In genomic region chr5:129260689-129261088, GRCm38 (mm10) we compare ENCODE assay signal across 15 mouse cellular contexts.
DNase-seq lines count a peak whose midpoint lies in the region; ATAC-seq lines count a peak whose summit lies in the region.
"Had no signal": no experiment of that assay in that cellular context is flagged by ENCODE, and none has a peak within 500 bp of the region (broad histone marks: within the 10 kb centered on the region; RNA-seq: fewer than 3 reads in every experiment).

No protein-coding gene starts in this region.

- no peak overlapping the region for H3K9ac ChIP-seq in liver, embryonic 16.5 days (ENCODE audit: low read depth, low read length)
- no peak overlapping the region for H3K9ac ChIP-seq in liver, embryonic 12.5 days
- H3K9ac ChIP-seq: embryonic facial prominence, embryonic 15.5 days; heart, embryonic 15.5 days; limb, embryonic 13.5 days had no signal

- intact Hi-C loops in heart, postnatal 25 days (cut with DNase I): no loop called here

- no peaks in the 10 kb centered on the region for H3K36me3 ChIP-seq in liver, embryonic 16.5 days (ENCODE audit: control insufficient read depth, insufficient read depth)
- no peaks in the 10 kb centered on the region for H3K36me3 ChIP-seq in liver, embryonic 12.5 days
- H3K36me3 ChIP-seq in limb, embryonic 10.5 days: no peaks in the 10 kb centered on the region
- H3K36me3 ChIP-seq: embryonic facial prominence, embryonic 15.5 days; heart, embryonic 15.5 days; limb, embryonic 13.5 days had no signal

- H3K4me1 ChIP-seq in liver, embryonic 16.5 days (ENCODE audit: control insufficient read depth, low read depth, low read length): no peaks in the 10 kb centered on the region
- peaks cover 18% of the 10 kb centered on the region; the same call in 1 of the 2 replicates for H3K4me1 ChIP-seq in liver, embryonic 12.5 days
- H3K4me1 ChIP-seq in limb, embryonic 10.5 days: peaks cover 51% of the 10 kb centered on the region
- H3K4me1 ChIP-seq: embryonic facial prominence, embryonic 15.5 days had no signal

- 25% methylated on average over 9 of the region's 9 CpGs for WGBS in liver, embryonic 16.5 days (ENCODE audit: insufficient replicate concordance)
- 32% methylated on average over 9 of the region's 9 CpGs for WGBS in liver, embryonic 12.5 days (ENCODE audit: insufficient replicate concordance)
- 37% methylated on average over 9 of the region's 9 CpGs for WGBS in limb, embryonic 10.5 days

- H3K27me3 ChIP-seq in liver, embryonic 16.5 days (ENCODE audit: control insufficient read depth, insufficient read depth, low read depth, low read length): no peaks in the 10 kb centered on the region
- no peaks in the 10 kb centered on the region for H3K27me3 ChIP-seq in liver, embryonic 12.5 days (replicated peaks)
- H3K27me3 ChIP-seq in limb, embryonic 10.5 days (ENCODE audit: low read depth, poor library complexity, severe bottlenecking): no peaks in the 10 kb centered on the region
- H3K27me3 ChIP-seq: CH12.LX; embryonic facial prominence, embryonic 15.5 days had no signal

- no peak overlapping the region for H3K4me2 ChIP-seq in liver, embryonic 16.5 days (ENCODE audit: low read depth, low read length)
- H3K4me2 ChIP-seq in liver, embryonic 12.5 days: no peak overlapping the region
- H3K4me2 ChIP-seq: embryonic facial prominence, embryonic 15.5 days; heart, embryonic 15.5 days; limb, embryonic 13.5 days had no signal

- H3K9me3 ChIP-seq in liver, embryonic 16.5 days (replicated peaks; ENCODE audit: control insufficient read depth, low read length): no peaks in the 10 kb centered on the region
- no peaks in the 10 kb centered on the region for H3K9me3 ChIP-seq in liver, embryonic 12.5 days (replicated peaks)
- no peaks in the 10 kb centered on the region for H3K9me3 ChIP-seq in limb, embryonic 10.5 days (replicated peaks)
- H3K9me3 ChIP-seq: embryonic facial prominence, embryonic 15.5 days; heart, embryonic 15.5 days; limb, embryonic 13.5 days had no signal

- no peak overlapping the region for H3K4me3 ChIP-seq in liver, embryonic 16.5 days (ENCODE audit: low read depth, low read length)
- H3K4me3 ChIP-seq in liver, embryonic 12.5 days: no peak overlapping the region
- H3K4me3 ChIP-seq in limb, embryonic 10.5 days: no peak overlapping the region
- H3K4me3 ChIP-seq: embryonic facial prominence, embryonic 15.5 days; heart, embryonic 15.5 days; limb, embryonic 13.5 days; megakaryocyte, embryonic 14.5 days had no signal

- 0 out of 2 replicates have a peak, but pooled peaks have one; percentile 9 for ATAC-seq in liver, embryonic 16.5 days (ENCODE audit: low read depth)
- ATAC-seq in liver, embryonic 12.5 days: no peak
- ATAC-seq: Patski had no signal

- H3K27ac ChIP-seq in liver, embryonic 16.5 days (ENCODE audit: low read length): no peak overlapping the region
- no peak overlapping the region for H3K27ac ChIP-seq in liver, embryonic 12.5 days
- peak overlapping the region; percentile 42; the same call in 1 of the 2 replicates for H3K27ac ChIP-seq in limb, embryonic 10.5 days
- H3K27ac ChIP-seq: embryonic facial prominence, embryonic 15.5 days; heart, embryonic 15.5 days; limb, embryonic 13.5 days had no signal

- DNase-seq in heart, postnatal 25 days (ENCODE audit: low spot score): peak; percentile 24
- no peak for DNase-seq in limb, embryonic 10.5 days (ENCODE audit: low spot score)
- DNase-seq in yolk sac, embryonic 10.5 days (ENCODE audit: low spot score): peak; percentile 9
- no peak for DNase-seq in cerebellum, adult 11 months
- no peak for DNase-seq in frontal cortex, postnatal 36 days (ENCODE audit: low spot score in 2 of 2)
- DNase-seq: cerebellum, postnatal 10 days; right cerebral cortex, postnatal 4 days had no signal

Comparison
In these comparisons a context has a peak if more than half of its experiments do, and no peak if none do; other contexts are left out.
1. DNase-seq: peak in heart, postnatal 25 days (single experiment) and yolk sac, embryonic 10.5 days (single experiment); none in limb, embryonic 10.5 days (single experiment), cerebellum, adult 11 months (single experiment) and frontal cortex, postnatal 36 days (0 of 2).